Mouse (Mus musculus): Measurements from ENCODE around the gene Etv5. TPM values are rescaled to one million over a fixed set of nuclear protein-coding genes. Genes with fewer than 3 reads are reported as not detected.

The Etv5 gene
- polyA plus RNA-seq, 1 experiment = 18.0 TPM

GRCm38 (mm10) chr16:22380981-22381380, 58.5 kb downstream of the Etv5 start:
- WGBS = 86% methylated on average over 8 of the region's 8 CpGs
- no peak overlapping the region for H3K27ac ChIP-seq (ENCODE audit: control insufficient read depth, insufficient read depth, low read depth, low read length, poor library complexity)
- no peak overlapping the region for H3K4me3 ChIP-seq (replicated peaks; ENCODE audit: control insufficient read depth, low read depth, low read length)
- TF ChIP-seq POLR2A (IDR thresholded peaks at IDR 0.05; ENCODE audit: borderline replicate concordance, control insufficient read depth, low read depth, low read length) (no peak), CTCF (IDR thresholded peaks at IDR 0.05; ENCODE audit: control insufficient read depth, insufficient read depth, low read length) (no peak)
- H3K4me1 ChIP-seq (ENCODE audit: control insufficient read depth, insufficient read depth, low read length) = no peaks in the 10 kb centered on the region

GRCm38 (mm10) chr16:22379986-22380385, 59.5 kb downstream of the Etv5 start:
- no peak overlapping the region for H3K27ac ChIP-seq (ENCODE audit: control insufficient read depth, insufficient read depth, low read depth, low read length, poor library complexity)
- H3K4me1 ChIP-seq (ENCODE audit: control insufficient read depth, insufficient read depth, low read length) = no peaks in the 10 kb centered on the region
- TF ChIP-seq CTCF (IDR thresholded peaks at IDR 0.05; ENCODE audit: control insufficient read depth, insufficient read depth, low read length) (no peak), POLR2A (IDR thresholded peaks at IDR 0.05; ENCODE audit: borderline replicate concordance, control insufficient read depth, low read depth, low read length) (no peak)
- no peak overlapping the region for H3K4me3 ChIP-seq (replicated peaks; ENCODE audit: control insufficient read depth, low read depth, low read length)
- WGBS = 77% methylated on average over 8 of the region's 8 CpGs

- Histone ChIP-seq H3K4me1 (ENCODE audit: control insufficient read depth, insufficient read depth, low read length) (no peaks in the 10 kb centered on the region), H3K4me3 (replicated peaks; ENCODE audit: control insufficient read depth, low read depth, low read length) (no peak overlapping the region), H3K27ac (ENCODE audit: control insufficient read depth, insufficient read depth, low read depth, low read length, poor library complexity) (no peak overlapping the region)
- no peak for TF ChIP-seq POLR2A (IDR thresholded peaks at IDR 0.05; ENCODE audit: borderline replicate concordance, control insufficient read depth, low read depth, low read length)
- TF ChIP-seq CTCF (IDR thresholded peaks at IDR 0.05; ENCODE audit: control insufficient read depth, insufficient read depth, low read length) = no peak
- 87% methylated on average over 4 of the region's 4 CpGs for WGBS
Measured at GRCm38 (mm10) chr16:22379342-22379741, 60.2 kb downstream of the Etv5 start.

GRCm38 (mm10) chr16:22377714-22378113, 61.8 kb downstream of the Etv5 start:
- Histone ChIP-seq H3K4me3 (replicated peaks; ENCODE audit: control insufficient read depth, low read depth, low read length) (no peak overlapping the region), H3K27ac (ENCODE audit: control insufficient read depth, insufficient read depth, low read depth, low read length, poor library complexity) (no peak overlapping the region), H3K4me1 (ENCODE audit: control insufficient read depth, insufficient read depth, low read length) (no peaks in the 10 kb centered on the region)
- TF ChIP-seq CTCF (IDR thresholded peaks at IDR 0.05; ENCODE audit: control insufficient read depth, insufficient read depth, low read length) = no peak
- 24% methylated on average over 3 of the region's 3 CpGs for WGBS

- WGBS = 82% methylated on average over 2 of the region's 2 CpGs
- H3K4me1 ChIP-seq (ENCODE audit: control insufficient read depth, insufficient read depth, low read length) = no peaks in the 10 kb centered on the region
- no peak overlapping the region for H3K4me3 ChIP-seq (replicated peaks; ENCODE audit: control insufficient read depth, low read depth, low read length)
- no peak overlapping the region for H3K27ac ChIP-seq (ENCODE audit: control insufficient read depth, insufficient read depth, low read depth, low read length, poor library complexity)
- TF ChIP-seq CTCF (IDR thresholded peaks at IDR 0.05; ENCODE audit: control insufficient read depth, insufficient read depth, low read length) = no peak
- TF ChIP-seq POLR2A (IDR thresholded peaks at IDR 0.05; ENCODE audit: borderline replicate concordance, control insufficient read depth, low read depth, low read length) = no peak
Measured at GRCm38 (mm10) chr16:22374898-22375297, 64.6 kb downstream of the Etv5 start.

GRCm38 (mm10) chr16:22372701-22373124, 66.8 kb downstream of the Etv5 start:
- Histone ChIP-seq H3K4me1 (ENCODE audit: control insufficient read depth, insufficient read depth, low read length) (no peaks in the 10 kb centered on the region), H3K4me3 (replicated peaks; ENCODE audit: control insufficient read depth, low read depth, low read length) (no peak overlapping the region), H3K27ac (ENCODE audit: control insufficient read depth, insufficient read depth, low read depth, low read length, poor library complexity) (no peak overlapping the region)
- no peak for TF ChIP-seq POLR2A (IDR thresholded peaks at IDR 0.05; ENCODE audit: borderline replicate concordance, control insufficient read depth, low read depth, low read length)
- no peak for TF ChIP-seq CTCF (IDR thresholded peaks at IDR 0.05; ENCODE audit: control insufficient read depth, insufficient read depth, low read length)
- 78% methylated on average over 10 of the region's 10 CpGs for WGBS

GRCm38 (mm10) chr16:22372225-22372624, 67.3 kb downstream of the Etv5 start:
- H3K4me1 ChIP-seq (ENCODE audit: control insufficient read depth, insufficient read depth, low read length) = no peaks in the 10 kb centered on the region
- 58% methylated on average over 1 of the region's 1 CpGs for WGBS
- H3K27ac ChIP-seq (ENCODE audit: control insufficient read depth, insufficient read depth, low read depth, low read length, poor library complexity) = no peak overlapping the region
- no peak overlapping the region for H3K4me3 ChIP-seq (replicated peaks; ENCODE audit: control insufficient read depth, low read depth, low read length)
- TF ChIP-seq POLR2A (IDR thresholded peaks at IDR 0.05; ENCODE audit: borderline replicate concordance, control insufficient read depth, low read depth, low read length) (no peak), CTCF (IDR thresholded peaks at IDR 0.05; ENCODE audit: control insufficient read depth, insufficient read depth, low read length) (no peak)

- WGBS = 85% methylated on average over 7 of the region's 7 CpGs
- no peak overlapping the region for H3K4me3 ChIP-seq (replicated peaks; ENCODE audit: control insufficient read depth, low read depth, low read length)
Measured at GRCm38 (mm10) chr16:22367099-22367498, 72.4 kb downstream of the Etv5 start.

GRCm38 (mm10) chr16:22366040-22366439, 73.5 kb downstream of the Etv5 start:
- Histone ChIP-seq H3K27ac (ENCODE audit: control insufficient read depth, insufficient read depth, low read depth, low read length, poor library complexity) (no peak overlapping the region), H3K4me1 (ENCODE audit: control insufficient read depth, insufficient read depth, low read length) (no peaks in the 10 kb centered on the region), H3K4me3 (replicated peaks; ENCODE audit: control insufficient read depth, low read depth, low read length) (no peak overlapping the region)
- 75% methylated on average over 7 of the region's 7 CpGs for WGBS
- TF ChIP-seq POLR2A (IDR thresholded peaks at IDR 0.05; ENCODE audit: borderline replicate concordance, control insufficient read depth, low read depth, low read length) (no peak), CTCF (IDR thresholded peaks at IDR 0.05; ENCODE audit: control insufficient read depth, insufficient read depth, low read length) (no peak)

More at GRCm38 (mm10) chr16:22367099-22367498, 72.4 kb downstream of the Etv5 start:
- H3K27ac ChIP-seq (ENCODE audit: control insufficient read depth, insufficient read depth, low read depth, low read length, poor library complexity) = no peak overlapping the region
- TF ChIP-seq CTCF (IDR thresholded peaks at IDR 0.05; ENCODE audit: control insufficient read depth, insufficient read depth, low read length) (no peak), POLR2A (IDR thresholded peaks at IDR 0.05; ENCODE audit: borderline replicate concordance, control insufficient read depth, low read depth, low read length) (no peak)
- H3K4me1 ChIP-seq (ENCODE audit: control insufficient read depth, insufficient read depth, low read length) = no peaks in the 10 kb centered on the region
